Mouse (Mus musculus): Measurements from ENCODE around the gene Epha6. TPM values are rescaled to one million over a fixed set of nuclear protein-coding genes. Genes with fewer than 3 reads are reported as not detected.
A peak's percentile ranks its signal among the peaks of the same experiment; 100 is the strongest.
"Not testable (repeated sequence)": the region's sequence is repeated elsewhere in the genome, so short reads cannot be mapped to it uniquely, and the experiment has no call there.

Epha6 gene
- polyA plus RNA-seq, 1 experiment from 2014 or later: not detected

DNA sequence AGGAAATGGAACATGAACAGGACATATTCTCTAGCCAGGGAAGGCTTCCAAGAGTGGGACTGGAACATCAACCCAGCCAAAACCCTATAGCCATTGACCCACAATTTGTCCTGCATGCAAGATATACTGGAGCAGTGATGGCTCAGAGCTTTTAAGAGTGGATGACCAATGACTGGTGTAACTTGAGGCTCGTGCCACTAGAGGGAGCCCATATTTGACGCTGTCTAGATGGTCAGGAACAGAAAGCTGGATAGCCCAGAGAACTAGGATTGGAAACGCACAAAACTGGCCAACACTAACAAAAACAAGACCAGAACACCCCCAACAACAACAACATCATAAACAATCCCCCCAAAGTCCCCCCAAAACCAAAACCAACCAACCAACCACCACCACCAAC, 758.8 kb downstream of the Epha6 start:
- Histone ChIP-seq H3K27me3 (no peaks in the 10 kb centered on the region), H3K9ac (no peak overlapping the region), H3K4me2 (no peak overlapping the region), H3K36me3 (no peaks in the 10 kb centered on the region), H3K4me3 (no peak overlapping the region), H3K9me3 (no peaks in the 10 kb centered on the region), H3K4me1 (no peaks in the 10 kb centered on the region), H3K27ac (no peak overlapping the region)
- 13% methylated on average over 3 of the region's 3 CpGs for WGBS
- 0 out of 2 replicates have a peak, but pooled peaks have one; percentile 49 for ATAC-seq (ENCODE audit: borderline replicate concordance, extremely low read depth, low FRiP score, low TSS enrichment)

DNA sequence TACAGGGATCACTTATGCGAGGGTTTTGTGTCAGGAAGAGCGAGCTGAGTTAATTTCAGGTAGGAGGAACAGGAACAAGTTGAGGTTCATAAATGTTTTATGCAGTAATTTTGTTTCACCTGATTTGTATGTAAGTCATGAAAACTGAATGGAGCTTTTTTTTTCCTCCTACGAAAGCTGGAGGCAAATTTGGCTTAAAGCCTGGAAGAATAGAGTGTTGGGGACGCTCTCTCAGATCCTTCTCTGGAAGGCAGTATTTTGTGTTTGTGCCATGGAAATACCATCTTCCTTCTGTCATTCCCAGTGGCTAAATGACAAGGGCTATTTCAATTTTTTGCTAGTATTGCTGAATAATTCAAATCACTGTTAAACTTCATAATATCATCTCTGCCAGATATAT, 768.6 kb downstream of the Epha6 start:
- no peak overlapping the region for H3K9ac ChIP-seq
- no peaks in the 10 kb centered on the region for H3K9me3 ChIP-seq

DNA sequence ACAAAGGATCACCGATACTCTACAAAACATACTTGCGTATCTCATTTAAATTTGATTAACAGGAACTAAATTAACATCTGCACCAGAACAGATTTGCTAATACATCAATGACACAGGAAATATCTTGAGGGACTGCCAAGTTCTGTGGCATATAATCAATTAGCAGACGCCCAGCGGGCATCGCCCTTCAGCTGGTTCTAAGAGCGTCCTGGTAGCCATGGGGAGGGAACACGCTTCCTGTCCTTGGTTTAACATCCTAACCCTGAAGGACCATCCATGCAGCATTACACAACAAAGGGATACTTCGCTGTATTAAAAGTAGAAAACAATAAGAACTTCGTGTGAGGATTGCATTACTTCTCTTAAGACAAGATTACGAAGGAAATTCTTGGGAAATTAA, 769.0 kb downstream of the Epha6 start:
- H3K4me1 ChIP-seq: no peaks in the 10 kb centered on the region
- ATAC-seq (ENCODE audit: borderline replicate concordance, extremely low read depth, low FRiP score, low TSS enrichment): no peak
- H3K9ac ChIP-seq: no peak overlapping the region
- no peak overlapping the region for H3K4me3 ChIP-seq
- no peak overlapping the region for H3K27ac ChIP-seq
- H3K4me2 ChIP-seq: no peak overlapping the region
- H3K9me3 ChIP-seq: no peaks in the 10 kb centered on the region
- H3K27me3 ChIP-seq: no peaks in the 10 kb centered on the region
- 87% methylated on average over 10 of the region's 10 CpGs for WGBS
- no peaks in the 10 kb centered on the region for H3K36me3 ChIP-seq

More for the DNA sequence above, 768.6 kb downstream of the Epha6 start:
- Histone ChIP-seq H3K27me3 (no peaks in the 10 kb centered on the region), H3K4me1 (no peaks in the 10 kb centered on the region), H3K36me3 (no peaks in the 10 kb centered on the region), H3K27ac (no peak overlapping the region), H3K4me2 (no peak overlapping the region), H3K4me3 (no peak overlapping the region)
- WGBS: 80% methylated on average over 4 of the region's 4 CpGs
- no peak for ATAC-seq (ENCODE audit: borderline replicate concordance, extremely low read depth, low FRiP score, low TSS enrichment)

DNA sequence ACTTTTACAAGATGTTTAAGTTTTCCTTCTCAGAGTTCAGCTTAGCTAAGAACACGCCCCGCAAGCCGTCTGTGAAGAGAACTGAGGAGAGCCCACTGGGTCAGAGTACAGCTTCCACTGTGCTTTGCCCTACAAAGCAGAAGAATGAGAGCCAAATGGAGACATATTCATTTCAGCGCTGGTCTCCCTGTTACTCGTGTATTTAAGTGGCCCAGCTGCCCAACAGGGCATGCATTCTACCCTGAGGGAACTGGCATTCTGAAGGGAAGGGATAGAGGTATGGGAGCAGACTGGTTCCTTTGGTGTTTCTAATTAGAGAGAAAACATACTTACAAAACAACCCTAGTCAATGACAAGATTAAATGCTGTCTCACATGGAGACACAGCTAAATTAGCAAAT, 772.9 kb downstream of the Epha6 start:
- H3K4me3 ChIP-seq: no peak overlapping the region
- no peaks in the 10 kb centered on the region for H3K4me1 ChIP-seq
- no peaks in the 10 kb centered on the region for H3K9me3 ChIP-seq
- no peak overlapping the region for H3K27ac ChIP-seq
- no peak for ATAC-seq (ENCODE audit: borderline replicate concordance, extremely low read depth, low FRiP score, low TSS enrichment)
- no peak overlapping the region for H3K9ac ChIP-seq
- no peak overlapping the region for H3K4me2 ChIP-seq
- WGBS: 64% methylated on average over 5 of the region's 5 CpGs
- no peaks in the 10 kb centered on the region for H3K27me3 ChIP-seq
- no peaks in the 10 kb centered on the region for H3K36me3 ChIP-seq

DNA sequence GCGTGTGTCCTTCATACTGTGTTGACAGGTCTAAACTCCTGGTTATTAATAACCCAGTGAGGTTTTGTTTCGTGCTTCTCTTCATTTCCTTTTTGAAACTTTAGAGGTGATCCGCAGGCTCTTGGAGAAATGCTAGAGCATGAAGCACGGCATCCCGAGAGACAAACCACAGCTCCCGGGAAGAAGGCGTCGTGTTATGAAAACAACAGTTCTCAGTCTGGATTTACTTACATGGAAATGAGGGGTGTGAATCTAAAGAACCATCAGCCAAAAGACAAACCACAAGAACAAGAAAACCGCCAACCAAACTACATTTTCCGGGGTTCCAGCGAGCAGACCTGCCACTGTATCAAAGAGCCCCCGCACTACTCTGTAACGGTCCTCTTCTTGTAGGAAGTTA, 775.7 kb downstream of the Epha6 start:
- H3K27me3 ChIP-seq: no peaks in the 10 kb centered on the region
- 84% methylated on average over 13 of the region's 13 CpGs for WGBS
- H3K9me3 ChIP-seq: no peaks in the 10 kb centered on the region
- H3K4me3 ChIP-seq: no peak overlapping the region
- H3K36me3 ChIP-seq: no peaks in the 10 kb centered on the region
- no peaks in the 10 kb centered on the region for H3K4me1 ChIP-seq
- H3K27ac ChIP-seq: no peak overlapping the region
- H3K9ac ChIP-seq: no peak overlapping the region
- ATAC-seq (ENCODE audit: borderline replicate concordance, extremely low read depth, low FRiP score, low TSS enrichment): no peak
- H3K4me2 ChIP-seq: no peak overlapping the region

DNA sequence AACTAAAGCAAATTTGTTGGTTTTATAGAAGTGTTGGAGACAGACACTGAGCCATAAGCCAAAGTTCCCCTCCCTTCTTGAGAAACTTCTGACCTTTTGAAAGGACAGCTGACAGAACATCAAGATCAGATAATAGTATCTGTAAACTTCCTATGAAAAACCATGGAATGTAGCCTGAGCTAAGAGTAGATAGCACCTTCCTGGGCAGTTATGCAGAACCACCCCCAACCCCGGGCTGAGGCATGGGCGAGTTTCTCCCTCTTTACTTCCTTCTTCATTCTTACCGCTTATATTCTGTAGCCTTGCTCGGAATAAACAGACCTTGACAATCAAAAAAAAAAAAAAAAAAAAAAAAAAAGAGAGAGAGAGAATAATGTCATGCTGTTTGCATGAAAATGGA, 805.5 kb downstream of the Epha6 start:
- not testable (repeated sequence) for H3K36me3 ChIP-seq; H3K9ac ChIP-seq; H3K27ac ChIP-seq; H3K4me2 ChIP-seq; H3K4me3 ChIP-seq; H3K4me1 ChIP-seq; ATAC-seq (ENCODE audit: borderline replicate concordance, extremely low read depth, low FRiP score, low TSS enrichment); H3K9me3 ChIP-seq; H3K27me3 ChIP-seq
- 63% methylated on average over 4 of the region's 4 CpGs for WGBS

DNA sequence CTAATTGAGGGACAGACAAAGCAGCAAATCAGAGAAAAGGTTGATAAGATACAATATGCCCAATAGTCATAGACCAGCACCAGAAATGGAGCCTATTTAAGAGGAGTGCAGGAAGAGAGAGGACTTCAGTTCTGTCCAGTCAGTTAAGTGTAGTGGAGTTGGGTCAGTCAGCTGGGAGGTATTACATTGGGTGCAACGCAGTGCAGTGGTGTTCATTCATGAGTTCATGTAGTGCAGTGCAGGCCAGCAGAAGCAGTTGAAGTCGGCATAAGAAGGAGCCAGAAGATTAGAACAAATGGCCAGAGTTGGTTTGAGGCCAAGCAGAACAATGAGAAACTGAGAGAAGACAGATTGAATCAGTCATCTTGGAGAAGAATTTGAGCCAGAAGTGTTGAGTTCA, 833.0 kb downstream of the Epha6 start:
- no peak overlapping the region for H3K27ac ChIP-seq
- WGBS: 64% methylated on average over 2 of the region's 2 CpGs
- H3K9ac ChIP-seq: no peak overlapping the region
- ATAC-seq (ENCODE audit: borderline replicate concordance, extremely low read depth, low FRiP score, low TSS enrichment): no peak
- H3K27me3 ChIP-seq: no peaks in the 10 kb centered on the region
- H3K36me3 ChIP-seq: no peaks in the 10 kb centered on the region
- H3K9me3 ChIP-seq: no peaks in the 10 kb centered on the region
- H3K4me2 ChIP-seq: no peak overlapping the region
- no peaks in the 10 kb centered on the region for H3K4me1 ChIP-seq
- H3K4me3 ChIP-seq: no peak overlapping the region

DNA sequence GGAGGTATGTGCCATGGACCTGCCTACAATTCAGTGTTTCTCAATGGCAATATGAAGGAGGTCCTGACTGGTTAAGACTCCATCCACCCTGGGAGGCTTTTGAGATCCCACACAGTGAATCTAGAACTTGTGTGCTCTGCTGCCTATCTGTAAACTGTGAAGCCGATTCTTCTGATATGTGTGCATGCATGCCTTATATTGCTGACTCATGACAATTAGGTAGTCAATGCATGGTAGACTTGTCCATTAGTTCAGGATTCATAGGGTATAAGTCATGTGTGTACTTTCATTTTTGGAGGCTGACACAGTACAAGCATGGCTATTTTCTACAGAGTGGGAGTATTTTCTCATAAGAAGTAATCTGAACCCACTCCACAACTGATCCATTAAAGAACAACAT, 834.9 kb downstream of the Epha6 start:
- Histone ChIP-seq H3K36me3 (no peaks in the 10 kb centered on the region), H3K4me2 (no peak overlapping the region), H3K27ac (no peak overlapping the region), H3K27me3 (no peaks in the 10 kb centered on the region), H3K9ac (no peak overlapping the region), H3K4me1 (no peaks in the 10 kb centered on the region), H3K9me3 (no peaks in the 10 kb centered on the region), H3K4me3 (no peak overlapping the region)
- ATAC-seq (ENCODE audit: borderline replicate concordance, extremely low read depth, low FRiP score, low TSS enrichment): no peak
- 85% methylated on average over 1 of the region's 1 CpGs for WGBS

DNA sequence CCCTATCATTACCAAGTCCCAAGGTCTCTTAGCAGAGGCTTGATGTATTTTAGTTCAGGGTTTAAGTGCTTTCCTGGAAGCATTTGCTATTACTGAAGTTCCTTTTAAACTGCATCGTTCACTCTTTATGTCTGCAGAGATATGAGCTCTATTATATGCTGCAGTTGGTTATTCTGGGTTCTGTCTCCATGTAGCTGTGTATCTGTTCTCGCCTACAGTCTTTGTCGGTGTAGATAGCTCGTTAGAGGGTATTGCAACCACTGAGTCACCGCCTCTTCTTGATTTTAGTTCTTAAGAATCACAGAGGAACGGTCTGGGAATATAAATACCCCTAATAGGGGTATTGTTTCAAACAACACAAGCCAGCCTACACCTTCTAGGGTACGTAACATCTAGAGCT, 835.4 kb downstream of the Epha6 start:
- no peaks in the 10 kb centered on the region for H3K4me1 ChIP-seq
- H3K4me2 ChIP-seq: no peak overlapping the region
- 82% methylated on average over 7 of the region's 7 CpGs for WGBS
- no peak overlapping the region for H3K4me3 ChIP-seq
- H3K9ac ChIP-seq: no peak overlapping the region
- H3K9me3 ChIP-seq: no peaks in the 10 kb centered on the region
- H3K36me3 ChIP-seq: no peaks in the 10 kb centered on the region
- no peak overlapping the region for H3K27ac ChIP-seq
- no peak for ATAC-seq (ENCODE audit: borderline replicate concordance, extremely low read depth, low FRiP score, low TSS enrichment)
- H3K27me3 ChIP-seq: no peaks in the 10 kb centered on the region

DNA sequence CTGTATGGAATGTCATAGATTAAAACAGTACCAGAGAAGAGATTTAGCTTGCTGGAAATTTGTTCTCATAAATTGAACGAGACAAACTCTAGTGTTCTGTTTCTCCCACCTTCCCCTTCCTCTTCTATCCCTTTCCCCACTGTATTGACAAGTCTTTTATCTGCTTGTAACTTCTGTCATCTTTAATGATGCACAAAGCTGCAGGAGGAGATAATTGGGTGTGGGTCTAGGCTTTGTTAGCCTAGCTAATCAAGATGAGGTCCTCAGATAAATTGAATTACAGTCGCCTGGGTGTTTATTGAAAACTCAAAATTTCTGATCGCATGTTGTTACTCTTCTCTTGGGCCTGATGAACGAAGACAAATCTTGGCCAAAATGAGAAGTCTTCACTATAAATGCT, 844.5 kb downstream of the Epha6 start:
- H3K27ac ChIP-seq: no peak overlapping the region
- no peak overlapping the region for H3K4me3 ChIP-seq
- H3K9ac ChIP-seq: no peak overlapping the region
- 69% methylated on average over 4 of the region's 4 CpGs for WGBS
- no peaks in the 10 kb centered on the region for H3K27me3 ChIP-seq
- H3K4me1 ChIP-seq: no peaks in the 10 kb centered on the region
- H3K4me2 ChIP-seq: no peak overlapping the region
- H3K36me3 ChIP-seq: no peaks in the 10 kb centered on the region
- no peak for ATAC-seq (ENCODE audit: borderline replicate concordance, extremely low read depth, low FRiP score, low TSS enrichment)
- no peaks in the 10 kb centered on the region for H3K9me3 ChIP-seq

DNA sequence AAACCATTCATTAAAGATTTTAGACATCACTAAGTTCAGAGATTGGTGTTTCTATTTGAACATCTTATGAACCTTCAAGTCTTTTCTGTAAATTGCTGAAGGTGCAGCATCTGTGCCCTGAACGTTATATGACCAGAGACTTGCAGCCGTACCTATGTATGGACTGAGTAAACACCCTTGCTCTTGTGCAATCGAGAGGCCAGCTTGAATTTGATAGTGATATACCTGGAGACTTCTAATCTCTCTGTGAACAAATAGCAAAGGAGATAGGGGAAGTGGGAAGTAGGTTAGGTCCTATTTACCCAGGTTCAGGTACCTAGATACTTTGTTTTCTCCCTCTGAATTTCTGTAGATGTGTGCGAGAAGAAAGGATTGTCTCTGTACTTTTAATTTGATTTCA, 854.4 kb downstream of the Epha6 start:
- Histone ChIP-seq H3K27ac (no peak overlapping the region), H3K4me3 (no peak overlapping the region), H3K27me3 (no peaks in the 10 kb centered on the region), H3K4me1 (no peaks in the 10 kb centered on the region), H3K36me3 (no peaks in the 10 kb centered on the region), H3K9ac (no peak overlapping the region), H3K9me3 (no peaks in the 10 kb centered on the region), H3K4me2 (no peak overlapping the region)
- ATAC-seq (ENCODE audit: borderline replicate concordance, extremely low read depth, low FRiP score, low TSS enrichment): no peak
- 71% methylated on average over 4 of the region's 4 CpGs for WGBS

DNA sequence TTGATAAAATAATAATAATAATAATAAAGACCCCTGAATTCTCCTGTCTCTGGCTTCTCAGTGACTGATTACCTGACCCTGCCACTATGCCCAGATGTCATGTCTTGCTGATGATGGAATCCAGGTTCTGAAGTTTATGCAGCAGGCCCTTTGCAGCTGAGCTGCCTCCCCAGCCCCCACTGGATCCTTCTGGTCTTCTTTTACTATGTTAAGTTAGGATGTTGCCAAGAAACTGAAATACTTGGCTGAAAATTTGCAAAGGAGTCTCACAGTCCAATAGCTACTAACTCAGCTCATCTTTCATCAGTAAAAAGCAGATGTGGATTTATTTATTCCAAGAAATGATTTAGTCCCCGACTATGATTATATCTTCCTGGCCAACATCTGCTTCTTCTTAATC, 861.7 kb downstream of the Epha6 start:
- no peaks in the 10 kb centered on the region for H3K4me1 ChIP-seq
- H3K9me3 ChIP-seq: no peaks in the 10 kb centered on the region
- no peaks in the 10 kb centered on the region for H3K27me3 ChIP-seq
- 35% methylated on average over 1 of the region's 1 CpGs for WGBS
- no peak overlapping the region for H3K27ac ChIP-seq
- ATAC-seq (ENCODE audit: borderline replicate concordance, extremely low read depth, low FRiP score, low TSS enrichment): peak; percentile 78; the same call in 1 of the 2 replicates
- no peak overlapping the region for H3K4me2 ChIP-seq
- no peak overlapping the region for H3K9ac ChIP-seq
- no peaks in the 10 kb centered on the region for H3K36me3 ChIP-seq
- no peak overlapping the region for H3K4me3 ChIP-seq

DNA sequence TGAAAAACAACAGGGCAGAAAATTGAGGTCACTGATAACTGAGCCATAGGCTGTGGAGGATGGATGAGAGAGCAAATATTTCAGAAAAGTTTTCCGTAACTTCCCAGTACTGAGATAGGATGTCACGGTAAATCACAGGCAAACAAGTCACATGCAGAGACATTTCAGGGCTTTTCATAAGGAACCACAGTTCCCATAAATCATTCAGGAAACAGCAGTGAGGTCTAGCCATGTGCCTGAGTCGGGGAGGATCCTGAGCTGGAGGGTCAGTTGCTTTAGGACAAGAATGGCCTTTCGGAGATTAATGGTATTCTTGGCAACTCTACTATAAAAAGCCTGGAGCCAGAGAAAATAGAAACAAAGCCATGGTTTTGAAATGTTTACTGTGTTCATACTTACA, 889.8 kb downstream of the Epha6 start:
- no peaks in the 10 kb centered on the region for H3K4me1 ChIP-seq
- WGBS: 76% methylated on average over 4 of the region's 4 CpGs

More for the DNA sequence above, 889.8 kb downstream of the Epha6 start:
- Histone ChIP-seq H3K9ac (no peak overlapping the region), H3K4me2 (no peak overlapping the region), H3K27me3 (no peaks in the 10 kb centered on the region), H3K36me3 (no peaks in the 10 kb centered on the region), H3K4me3 (no peak overlapping the region), H3K27ac (no peak overlapping the region), H3K9me3 (no peaks in the 10 kb centered on the region)
- no peak for ATAC-seq (ENCODE audit: borderline replicate concordance, extremely low read depth, low FRiP score, low TSS enrichment)
